Mouse (Mus musculus) forelimb bud, embryonic 11.5 days (tissue): ENCODE data around the gene Gm10306.
A peak's percentile ranks its signal among the peaks of the same experiment; 100 is the strongest.

Source experiments
- DNase-seq: peaks from one replicate; pipeline ENCODE4 v3.0.0-alpha.2; 2012; ENCODE audit warnings: low read depth, low spot score

Gene Gm10306

GRCm38 (mm10) chr4:94556265-94557054 is at the start of gene Gm10306, which contains the start of gene Caap1:
Gene Gm10306, plus strand, starts transcription at chr4:94556546.
Gene Caap1, minus strand, starts transcription at chr4:94556796.
- DNase-seq, result peak; percentile 95

GRCm38 (mm10) chr4:94515366-94515765 is 41.0 kb upstream of the Gm10306 start:
- no peak for DNase-seq

- peak; percentile 57 for DNase-seq
Measured at GRCm38 (mm10) chr4:94517631-94518030, 38.7 kb upstream of the Gm10306 start.

- no peak for DNase-seq
Measured at GRCm38 (mm10) chr4:94523321-94523720, 33.0 kb upstream of the Gm10306 start.

- no peak for DNase-seq
Measured at GRCm38 (mm10) chr4:94529448-94529847, 26.9 kb upstream of the Gm10306 start.

GRCm38 (mm10) chr4:94533205-94533604 is 23.1 kb upstream of the Gm10306 start:
- DNase-seq, result no peak

GRCm38 (mm10) chr4:94543041-94543440 is 13.3 kb upstream of the Gm10306 start:
- no peak for DNase-seq

GRCm38 (mm10) chr4:94544321-94544720 is 12.0 kb upstream of the Gm10306 start:
- no peak for DNase-seq

GRCm38 (mm10) chr4:94554955-94555494 is 1.3 kb upstream of the Gm10306 start:
- no peak for DNase-seq

GRCm38 (mm10) chr4:94557145-94557544 is 799 bp downstream of the Gm10306 start:
- no peak for DNase-seq

GRCm38 (mm10) chr4:94559266-94559665 is 2.9 kb downstream of the Gm10306 start:
- DNase-seq, result no peak

- DNase-seq, result no peak
Measured at GRCm38 (mm10) chr4:94560316-94560715, 4.0 kb downstream of the Gm10306 start.

GRCm38 (mm10) chr4:94561954-94562648 is 5.8 kb downstream of the Gm10306 start:
- no peak for DNase-seq

- DNase-seq, result no peak
Measured at GRCm38 (mm10) chr4:94564297-94564696, 8.0 kb downstream of the Gm10306 start.

- no peak for DNase-seq
Measured at GRCm38 (mm10) chr4:94572677-94573076, 16.3 kb downstream of the Gm10306 start.

GRCm38 (mm10) chr4:94591765-94592381 is 35.5 kb downstream of the Gm10306 start:
- no peak for DNase-seq

- no peak for DNase-seq
Measured at GRCm38 (mm10) chr4:94592709-94593108, 36.4 kb downstream of the Gm10306 start.

- no peak for DNase-seq
Measured at GRCm38 (mm10) chr4:94601395-94601794, 45.0 kb downstream of the Gm10306 start.

GRCm38 (mm10) chr4:94602496-94603030 is 46.2 kb downstream of the Gm10306 start:
- no peak for DNase-seq

GRCm38 (mm10) chr4:94603031-94603629 is 46.8 kb downstream of the Gm10306 start, which contains the start of gene Plaa:
Gene Plaa, minus strand, starts transcription at chr4:94603244.
- peak; percentile 92 for DNase-seq

- no peak for DNase-seq
Measured at GRCm38 (mm10) chr4:94604452-94605019, 48.2 kb downstream of the Gm10306 start.
